10 mouse cellular contexts compared by ENCODE assay signal in the genomic region with DNA sequence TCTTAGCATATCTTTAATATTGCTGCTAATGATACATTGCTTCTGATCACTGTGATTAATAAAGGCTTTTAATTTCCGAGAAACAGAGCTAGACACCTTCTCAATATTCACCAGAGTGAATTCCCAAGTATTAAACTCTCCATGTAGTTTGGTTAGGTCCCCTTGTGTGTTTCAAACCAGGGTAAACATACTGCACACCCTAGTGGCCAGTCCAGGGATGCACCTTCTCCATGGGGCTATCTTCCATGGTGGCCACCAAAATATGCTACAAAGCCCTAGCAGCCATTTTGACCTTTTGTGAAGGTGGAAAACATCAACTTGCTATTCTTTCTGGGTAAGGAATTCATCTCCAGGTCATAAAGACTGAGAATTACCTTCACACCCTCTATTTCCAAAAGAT. TPM values are rescaled to one million over a fixed set of nuclear protein-coding genes. Genes with fewer than 3 reads are reported as not detected.
DNase-seq lines count a peak whose midpoint lies in the region; ATAC-seq and TF ChIP-seq lines count a peak whose summit lies in the region.
"Had no signal": no experiment of that assay in that cellular context is flagged by ENCODE, and none has a peak within 500 bp of the region (broad histone marks: within the 10 kb centered on the region; RNA-seq: fewer than 3 reads in every experiment).

No protein-coding gene starts in this region.

- no peak overlapping the region for H3K27ac ChIP-seq in layer of hippocampus, adult 2 months
- H3K27ac ChIP-seq in MEL (ENCODE audit: control insufficient read depth, low read depth, low read length) = no peak overlapping the region

- H3K9ac ChIP-seq in MEL (ENCODE audit: control insufficient read depth, low read depth, low read length, poor library complexity, severe bottlenecking) = no peak overlapping the region

- ATAC-seq in inflammation-experienced regulatory T-cells, adult 6 months = peak; percentile 80
- ATAC-seq in cerebellum, adult (ENCODE audit: insufficient number of reproducible peaks, low FRiP score, low TSS enrichment) = no peak

- no peaks in the 10 kb centered on the region for H3K4me1 ChIP-seq in MEL (ENCODE audit: control insufficient read depth in 1 of 2, insufficient read depth in 2 of 2, low read length in 2 of 2)

- H3K4me3 ChIP-seq in layer of hippocampus, adult 2 months = no peak overlapping the region
- H3K4me3 ChIP-seq in MEL (ENCODE audit: control insufficient read depth in 1 of 2, insufficient read depth in 1 of 2, low read depth in 2 of 2, low read length in 2 of 2) = no peak overlapping the region
- H3K4me3 ChIP-seq: erythroblast, embryonic 14.5 days had no signal

- no peaks in the 10 kb centered on the region; a peak in 1 of 4 replicates for H3K36me3 ChIP-seq in MEL (ENCODE audit: control insufficient read depth in 1 of 2, insufficient read depth in 2 of 2, low read length in 2 of 2)

- peak; percentile 87 for TF ChIP-seq CTCF in layer of hippocampus, adult 2 months (conservative IDR thresholded peaks at IDR 0.05)
- TF ChIP-seq CTCF in MEL (IDR thresholded peaks at IDR 0.05 in 2 of 3, conservative IDR thresholded peaks at IDR 0.05 in 1 of 3; ENCODE audit: control insufficient read depth in 1 of 3, insufficient read depth in 1 of 3, low read depth in 2 of 3, low read length in 3 of 3, poor library complexity in 1 of 3, severe bottlenecking in 1 of 3) = peak; percentile 63 to 81 (median 79)
- peak; percentile 46; the same call in 1 of the 2 replicates for TF ChIP-seq CTCF in brain, embryonic 14.5 days (IDR thresholded peaks at IDR 0.05; ENCODE audit: borderline replicate concordance, extremely low read depth, insufficient read depth, insufficient read length)

- no peaks in the 10 kb centered on the region for H3K9me3 ChIP-seq in MEL (replicated peaks; ENCODE audit: insufficient read depth, low read length)

- no peak for TF ChIP-seq EP300 in MEL (IDR thresholded peaks at IDR 0.05; ENCODE audit: low read depth in 1 of 2, low read length in 2 of 2)

- peaks cover 1 to 2% of the 10 kb centered on the region in 2 experiments; a peak in 2 of 4 replicates for H3K27me3 ChIP-seq in MEL (ENCODE audit: control insufficient read depth in 1 of 2, insufficient read depth in 2 of 2, low read length in 2 of 2)

- peak; percentile 71 for TF ChIP-seq RAD21 in MEL (IDR thresholded peaks at IDR 0.05; ENCODE audit: low read depth, low read length)

- TF ChIP-seq POLR2A in MEL (IDR thresholded peaks at IDR 0.05; ENCODE audit: control insufficient read depth in 1 of 2, insufficient read depth in 1 of 2, low read depth in 1 of 2, low read length in 2 of 2, poor library complexity in 1 of 2) = no peak
- TF ChIP-seq POLR2A in brain, embryonic 14.5 days (IDR thresholded peaks at IDR 0.05; ENCODE audit: borderline replicate concordance, extremely low read depth, insufficient read depth, insufficient read length, poor library complexity, severe bottlenecking) = no peak

- peak in 1 of 2 experiments; percentile 45 for DNase-seq in layer of hippocampus, adult 2 months (ENCODE audit: low spot score in 2 of 2)
- no peak for DNase-seq in layer of hippocampus, adult 9-11 months
- DNase-seq in MEL (ENCODE audit: low read depth, low spot score) = peak; percentile 71
- no peak for DNase-seq in brain, embryonic 14.5 days (ENCODE audit: low read depth)
- peak; percentile 47 to 57 for DNase-seq in natural killer cell, adult 2 months (ENCODE audit: low spot score in 2 of 2)
- no peak for DNase-seq in cerebellum, postnatal 4 days (ENCODE audit: low spot score in 2 of 2)

- H3K79me2 ChIP-seq in MEL (ENCODE audit: control insufficient read depth, insufficient read depth, low read length, poor library complexity) = no peaks in the 10 kb centered on the region

TF ChIP-seq in MEL, 35 proteins besides CTCF, POLR2A, EP300 and RAD21:
- TF ChIP-seq ZC3H11A (IDR thresholded peaks at IDR 0.05; ENCODE audit: low read depth, low read length) = peak; percentile 63; the same call in 1 of the 2 replicates
- TF ChIP-seq ZMIZ1 (IDR thresholded peaks at IDR 0.05; ENCODE audit: low read depth, low read length) = no peak
- no peak for TF ChIP-seq KAT2A (conservative IDR thresholded peaks at IDR 0.05; ENCODE audit: low read depth, low read length)
- peak; percentile 88 for TF ChIP-seq SMC3 (IDR thresholded peaks at IDR 0.05; ENCODE audit: low read depth, low read length)

RNA-seq across cellular contexts. Expression of gene Gm5447, which starts 7.7 kb away (rescaled TPM):
- under 1 TPM in 1 of 2 experiments, not detected in 1; 0.33 TPM for total RNA-seq in layer of hippocampus, adult 2 months (2021)
- not detected in 2 replicates for total RNA-seq in MEL (2012; rRNA removed)
- polyA plus RNA-seq in MEL (2012; ENCODE audit: insufficient read depth in 1 of 2, insufficient read length in 2 of 2, low read depth in 1 of 2, low replicate concordance in 2 of 2, missing spikeins in 1 of 2) = not detected
- 0.06 and 0.07 TPM in 2 replicates for polyA plus RNA-seq in brain, embryonic 14.5 days (2012; rRNA removed)
- polyA plus RNA-seq in inflammation-experienced regulatory T-cells, adult 6 months (2017; shearing (Covaris generic)) = not detected
- polyA plus RNA-seq: erythroblast, embryonic 14.5 days; liver, embryonic 16.5 days had no signal

RNA-seq across cellular contexts. Expression of gene Exoc2, which starts 7.8 kb away (rescaled TPM):
- 10 to 100 TPM; 41.2 to 44.1 TPM for total RNA-seq in layer of hippocampus, adult 2 months (2021)
- 26.0 and 27.0 TPM in 2 replicates for total RNA-seq in MEL (2012; rRNA removed)
- polyA plus RNA-seq in MEL (2012; ENCODE audit: insufficient read depth in 1 of 2, insufficient read length in 2 of 2, low read depth in 1 of 2, low replicate concordance in 2 of 2, missing spikeins in 1 of 2) = 10 to 100 TPM in 1 of 2 experiments, not detected in 1; 22.1 TPM
- 35.6 and 39.8 TPM in 2 replicates for polyA plus RNA-seq in brain, embryonic 14.5 days (2012; rRNA removed)
- polyA plus RNA-seq in inflammation-experienced regulatory T-cells, adult 6 months (2017; shearing (Covaris generic)) = 10 to 100 TPM; 67.2 to 77.9 (median 77.0) TPM

RNA-seq across cellular contexts. Expression of gene Hus1b, which starts 34.1 kb away (rescaled TPM):
- under 1 TPM; 0.61 TPM for total RNA-seq in layer of hippocampus, adult 2 months (2021)
- 0.19 and 0.26 TPM in 2 replicates for total RNA-seq in MEL (2012; rRNA removed)
- polyA plus RNA-seq in MEL (2012; ENCODE audit: insufficient read depth in 1 of 2, insufficient read length in 2 of 2, low read depth in 1 of 2, low replicate concordance in 2 of 2, missing spikeins in 1 of 2) = under 1 TPM in 1 of 2 experiments, not detected in 1; 0.08 TPM
- 0.15 TPM in 1 of 2 replicates, not detected in the other for polyA plus RNA-seq in brain, embryonic 14.5 days (2012; rRNA removed)
- under 1 TPM in 2 of 3 experiments, not detected in 1; 0.86 to 0.91 TPM for polyA plus RNA-seq in inflammation-experienced regulatory T-cells, adult 6 months (2017; shearing (Covaris generic))
- polyA plus RNA-seq: erythroblast, embryonic 14.5 days had no signal

Comparison
In these comparisons a context has a peak if more than half of its experiments do, and no peak if none do; other contexts are left out.
1. DNase-seq: peak in MEL (single experiment) and natural killer cell, adult 2 months (2 of 2); none in layer of hippocampus, adult 9-11 months (single experiment), brain, embryonic 14.5 days (single experiment) and cerebellum, postnatal 4 days (0 of 2).
2. Peak in every context shown above with its lines, with median percentiles within 50 percentile points of each other: CTCF ChIP-seq.